Mouse (Mus musculus) megakaryocyte, adult 5-6 weeks (primary cell): ENCODE measurements around the gene Swi5. TPM values are rescaled to one million over a fixed set of nuclear protein-coding genes. Genes with fewer than 3 reads are reported as not detected.

Experiments
- ATAC-seq: 2 replicates; pipeline ENCODE4 v1.8.0; 2016; ENCODE audit warnings: mild to moderate bottlenecking, inconsistent platforms; ENCODE audit not compliant: poor library complexity, severe bottlenecking
- total RNA-seq, 2 experiments: library from RNA; stranded (forward) in 1 of 2; stranded (reverse) in 1 of 2; fragments of 153-499, 151-499 nt in 1 of 2; fragments of 221-1000, 200-1000 nt in 1 of 2; gene quantifications; 2 replicates each; pipeline versions ENCODE4 v1.2.3 to v1.2.4; 2015 to 2017

Swi5 gene
- total RNA-seq (2015) = 114 and 143 TPM in 2 replicates
- total RNA-seq (2017) = 208 and 230 TPM in 2 replicates

DNA sequence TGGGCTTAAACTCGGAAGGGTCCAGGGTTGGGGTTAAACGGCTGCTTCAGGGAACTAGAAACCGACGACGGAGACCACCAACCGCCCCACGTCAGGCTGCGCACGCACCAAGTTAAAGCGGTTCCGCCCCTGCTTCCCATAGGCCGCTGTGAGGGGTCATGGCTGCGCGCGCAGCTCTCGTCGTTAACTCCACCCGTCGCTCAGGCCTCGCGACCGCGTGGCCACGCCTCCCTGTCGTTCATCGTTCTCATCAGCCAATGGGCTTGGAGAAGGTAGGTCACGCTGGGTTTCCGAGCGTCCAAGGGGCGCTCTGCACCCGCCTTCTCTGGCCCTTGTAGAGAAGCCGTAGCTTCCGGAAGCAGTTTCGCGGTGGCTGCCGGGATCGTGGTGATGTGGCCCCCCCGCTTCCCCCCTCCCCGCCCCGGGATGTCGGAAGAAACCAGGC, at the start of gene Swi5:
TSS of gene Swi5 (minus strand) at position 153 of the 445 bp plus-strand sequence.
- peak; percentile 99 for ATAC-seq

- ATAC-seq = no peak
Observed at GRCm38 (mm10) chr2:32335888-32336287, 48.0 kb upstream of the Swi5 start.

DNA sequence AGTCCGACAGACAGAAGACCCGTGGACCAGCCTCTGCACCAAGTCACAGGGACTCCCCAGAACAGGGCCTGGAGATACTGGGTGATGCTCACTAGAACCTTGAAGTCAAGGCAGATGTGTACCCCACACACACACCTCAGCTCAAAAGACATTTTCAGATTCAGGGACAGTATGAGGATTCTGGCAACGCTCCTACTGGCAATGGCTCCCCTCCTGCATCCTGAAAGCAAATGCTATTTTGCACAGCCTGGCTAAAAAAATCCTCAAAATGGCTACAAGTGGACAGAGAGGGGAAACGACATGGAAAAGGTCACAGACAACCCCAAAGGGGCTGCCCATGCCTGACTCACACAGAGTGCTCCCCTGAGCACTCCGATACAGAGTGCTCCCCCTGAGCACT, 44.3 kb upstream of the Swi5 start:
- no peak for ATAC-seq

DNA sequence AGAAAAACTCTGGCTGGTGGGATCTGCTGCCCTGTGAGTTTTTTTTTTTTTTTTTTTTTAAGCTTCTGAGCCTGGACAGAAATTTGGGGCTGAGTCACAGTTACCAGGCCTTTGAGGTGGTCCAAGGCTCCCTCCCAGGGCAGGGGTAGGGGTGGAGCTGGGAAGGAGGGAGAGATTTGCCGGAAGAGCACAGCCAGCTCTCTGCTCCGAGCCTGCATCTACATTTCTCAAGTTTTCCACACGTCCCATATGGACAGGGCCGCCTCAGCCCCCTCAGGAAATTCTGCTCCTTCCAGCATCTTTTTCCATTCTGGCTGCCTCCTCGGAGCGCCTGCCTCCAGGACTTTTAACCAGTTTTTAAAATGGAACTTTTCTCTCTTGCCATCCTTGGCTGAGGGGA, 41.7 kb upstream of the Swi5 start:
- no peak for ATAC-seq

DNA sequence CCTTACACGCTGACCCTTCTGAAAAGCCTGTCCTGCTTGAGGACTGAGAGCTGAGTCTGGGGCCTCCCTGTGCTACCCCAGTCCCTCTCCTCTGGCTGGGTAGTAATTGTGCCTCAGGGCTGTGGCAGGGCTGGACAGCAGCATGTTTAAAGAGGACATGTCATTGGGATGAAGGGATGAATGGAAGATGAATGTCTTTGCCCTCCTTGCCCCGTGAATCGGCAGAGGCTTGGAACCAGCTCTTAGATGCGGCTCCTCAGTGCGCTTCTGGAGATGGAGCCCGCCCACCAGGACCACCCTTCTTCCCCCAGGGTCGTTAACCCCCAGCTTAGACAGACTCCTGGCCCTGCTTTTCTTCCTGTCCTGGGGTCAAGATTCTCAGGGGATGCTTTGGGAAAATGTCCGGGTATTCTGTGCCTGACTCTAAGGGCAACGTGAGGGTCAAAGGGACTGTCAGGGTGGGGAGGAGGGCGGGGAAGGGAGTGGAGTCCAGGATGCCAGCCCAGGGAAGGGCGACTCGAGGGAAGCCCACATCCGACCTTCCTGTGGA, 41.1 kb upstream of the Swi5 start:
- no peak for ATAC-seq

DNA sequence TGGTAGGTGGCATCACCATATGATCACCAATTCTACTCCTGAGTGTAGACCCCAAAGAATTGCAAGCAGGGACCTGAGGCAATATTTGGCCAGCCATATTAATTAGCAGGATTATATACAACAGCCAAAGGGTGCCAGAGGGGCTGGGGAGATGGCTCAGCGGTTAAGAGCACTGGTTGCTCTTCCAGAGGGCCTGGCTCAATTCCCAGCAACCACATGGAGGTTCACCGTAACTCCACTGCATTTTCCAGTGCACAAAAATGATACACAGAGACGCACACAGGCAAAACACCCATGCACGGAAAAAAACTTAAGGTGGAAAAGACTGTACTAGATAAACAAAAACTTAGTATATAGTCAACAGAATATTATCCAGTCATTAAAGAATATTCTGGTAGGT, 39.3 kb upstream of the Swi5 start:
- no peak for ATAC-seq

DNA sequence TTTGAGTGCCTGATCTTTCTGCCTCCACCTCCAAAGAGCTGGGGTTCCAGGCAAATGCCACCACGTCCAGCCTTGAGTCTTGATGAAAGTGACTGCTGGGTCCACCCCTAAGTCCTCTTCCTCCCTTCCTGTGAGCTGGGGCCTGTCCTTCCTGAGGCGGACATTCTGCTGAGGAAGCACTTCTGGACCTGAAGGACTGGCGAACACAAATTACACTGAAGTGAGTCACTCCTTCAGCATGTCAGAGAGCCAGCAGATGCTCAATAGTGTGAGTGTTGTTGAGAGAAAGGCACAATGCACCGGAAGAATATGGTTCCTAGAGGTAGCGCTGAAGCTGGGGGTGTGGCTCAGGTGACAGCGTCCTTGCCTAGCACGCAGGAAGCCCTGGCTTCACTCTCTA, 37.5 kb upstream of the Swi5 start:
- ATAC-seq = no peak

DNA sequence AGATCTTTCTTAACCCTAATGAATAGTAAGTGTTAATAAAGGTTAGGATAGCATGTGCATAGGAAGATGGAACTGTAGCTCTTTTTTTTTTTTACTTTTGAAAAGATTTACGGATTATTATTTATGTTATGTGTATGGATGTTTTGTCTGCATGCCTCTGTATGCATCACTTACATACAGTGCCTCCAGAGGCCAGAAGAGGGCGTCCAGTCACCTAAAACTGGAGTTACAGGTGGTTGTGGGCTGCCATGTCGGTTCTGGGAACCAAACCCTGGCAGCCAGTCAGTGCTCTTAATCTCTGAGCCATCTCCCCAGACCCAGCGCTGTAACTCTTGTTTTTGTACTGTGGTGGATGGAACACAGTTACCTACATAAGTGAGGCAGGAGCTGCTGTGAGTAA, 36.4 kb upstream of the Swi5 start:
- ATAC-seq = no peak

- ATAC-seq = no peak
Observed at GRCm38 (mm10) chr2:32322754-32323741, 35.2 kb upstream of the Swi5 start.

DNA sequence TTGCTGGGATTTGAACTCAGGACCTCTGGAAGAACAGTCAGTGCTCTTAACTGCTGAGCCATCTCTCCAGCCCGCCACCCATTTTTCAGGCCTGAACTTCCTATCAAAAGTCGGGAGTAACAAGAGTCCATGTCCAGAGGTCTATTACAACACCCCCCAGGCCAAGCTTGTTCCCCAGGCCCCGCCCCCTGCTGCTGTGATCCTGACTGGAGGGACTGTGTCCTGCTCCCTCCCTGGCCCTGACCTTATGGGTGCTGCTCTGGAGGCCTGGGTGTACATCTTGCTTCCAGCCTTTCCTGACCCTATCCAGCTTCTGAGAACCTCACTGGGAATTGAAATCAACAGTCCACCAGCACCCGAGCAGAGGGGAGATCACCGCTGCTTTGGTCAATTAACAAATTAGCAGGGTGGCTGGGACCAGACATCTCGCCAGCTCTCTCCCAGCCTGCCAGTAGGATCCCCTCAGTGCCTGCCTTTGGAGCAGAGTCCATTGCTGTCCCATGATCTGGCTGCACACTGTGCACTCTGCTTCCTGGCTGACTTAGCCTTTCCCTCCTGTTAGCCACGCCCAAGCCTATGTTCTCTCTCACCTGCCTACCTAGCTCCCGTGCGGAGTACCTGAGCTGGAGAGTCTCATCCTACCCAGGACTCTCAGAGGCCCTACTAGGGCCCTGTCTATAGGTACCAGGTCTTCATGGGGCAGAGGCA, 33.9 kb upstream of the Swi5 start:
- ATAC-seq = no peak

DNA sequence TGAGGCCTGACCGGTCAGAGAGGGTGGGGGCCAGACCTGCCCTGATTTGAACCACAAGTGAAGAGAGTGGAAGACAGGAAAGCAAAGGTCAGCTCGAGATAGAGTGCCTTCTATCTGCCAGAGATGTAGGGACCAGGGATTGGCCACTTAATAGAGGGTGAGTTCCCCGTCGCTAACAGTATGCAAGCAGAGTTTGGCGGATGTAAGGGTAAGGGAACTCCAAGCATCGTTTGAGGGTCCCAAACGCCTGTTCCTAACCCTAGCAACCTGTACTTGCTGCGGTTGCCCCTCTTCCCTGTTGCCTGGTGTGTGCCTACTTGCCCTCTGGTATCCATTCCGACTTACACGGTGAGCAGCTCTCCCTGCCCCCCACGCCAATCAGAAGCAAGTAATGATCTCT, 32.8 kb upstream of the Swi5 start:
- ATAC-seq = no peak

DNA sequence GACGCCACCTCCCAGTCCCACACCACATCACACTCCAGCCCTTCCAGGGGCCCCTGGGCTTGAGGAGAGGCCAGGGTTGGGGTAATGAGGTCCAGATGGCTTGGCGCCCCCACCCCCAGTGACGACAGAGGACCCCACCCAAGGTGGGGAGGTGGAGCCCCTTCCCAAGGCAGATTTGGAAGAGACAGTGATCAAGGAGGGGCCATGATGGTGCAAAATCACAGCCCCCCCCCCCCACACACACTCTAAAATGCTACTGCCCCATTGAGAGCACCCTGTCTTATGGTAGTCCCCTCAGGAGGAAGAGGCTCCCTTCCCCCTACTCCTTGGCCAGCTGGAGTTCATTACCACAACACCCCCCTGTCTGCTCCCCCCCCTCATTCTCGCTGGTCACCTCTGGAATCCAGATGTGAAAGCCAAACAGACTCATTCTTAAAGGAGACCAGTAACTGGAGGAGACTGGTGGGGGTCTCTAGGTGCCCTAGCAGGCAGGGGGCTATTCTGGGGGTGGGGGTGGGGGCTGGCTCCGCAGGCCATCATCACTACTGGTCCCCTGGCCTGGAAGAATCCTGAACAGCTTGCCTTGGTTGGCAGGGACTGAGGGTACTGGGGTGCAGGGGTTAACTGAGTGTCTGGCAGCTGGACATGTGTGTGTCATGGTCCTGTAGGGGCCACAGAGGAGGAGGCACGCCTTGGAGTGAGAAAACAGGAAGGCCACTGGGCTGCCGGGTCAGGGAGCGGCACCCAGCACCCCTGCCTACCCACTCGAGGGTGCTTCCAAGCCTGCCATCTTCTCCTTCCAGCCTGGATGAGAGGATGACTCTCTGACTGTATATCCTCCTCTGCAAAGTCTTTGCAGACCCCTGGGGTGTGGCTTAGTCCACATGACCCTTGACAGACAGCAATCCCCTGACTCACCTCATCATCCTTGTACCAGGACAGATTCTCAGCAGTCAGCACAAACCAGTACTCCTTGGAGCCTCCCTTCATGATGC, 32.0 kb upstream of the Swi5 start:
- ATAC-seq = no peak

- no peak for ATAC-seq
Observed at GRCm38 (mm10) chr2:32318709-32319585, 31.1 kb upstream of the Swi5 start.

GRCm38 (mm10) chr2:32317791-32318417, 30.0 kb upstream of the Swi5 start:
- ATAC-seq = no peak

DNA sequence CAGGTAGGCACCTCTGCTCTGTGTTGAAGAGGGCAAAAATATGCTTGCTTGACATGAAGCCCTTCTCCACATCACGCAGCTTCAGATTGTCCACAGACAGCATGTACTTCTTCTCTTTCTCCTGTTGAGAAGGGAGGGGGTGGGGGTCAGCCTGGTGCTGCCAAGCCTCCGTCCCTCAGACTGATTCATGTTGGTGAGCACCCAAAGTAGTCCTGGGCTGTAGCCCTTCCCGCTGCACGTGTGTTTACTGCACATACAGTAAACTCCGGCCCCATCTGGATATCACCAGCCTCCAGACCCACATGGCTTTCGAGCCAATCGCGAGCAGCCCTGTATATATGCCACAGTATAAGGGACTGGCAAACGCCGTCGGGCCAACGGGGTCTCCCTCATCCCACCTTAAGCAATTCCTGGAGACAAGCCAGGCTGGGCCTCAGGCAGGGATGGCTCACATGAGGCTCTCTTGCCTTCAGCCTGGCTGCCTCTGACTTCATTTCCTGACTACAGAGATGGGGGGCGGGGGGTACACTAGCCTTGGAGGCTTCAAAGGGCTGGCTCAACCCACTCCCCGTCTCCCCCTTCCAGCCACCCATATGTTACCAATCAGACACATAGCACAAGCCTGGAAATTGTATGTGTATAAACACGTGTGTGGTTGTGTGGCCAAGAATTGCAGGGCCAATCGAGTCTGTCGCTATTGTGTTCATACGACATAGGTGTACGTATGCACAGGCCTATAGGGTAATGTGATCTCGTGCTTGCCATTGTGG, 29.2 kb upstream of the Swi5 start:
- ATAC-seq = no peak

- ATAC-seq = no peak
Observed at GRCm38 (mm10) chr2:32315751-32316150, 27.9 kb upstream of the Swi5 start.

- no peak for ATAC-seq
Observed at GRCm38 (mm10) chr2:32314831-32315230, 27.0 kb upstream of the Swi5 start.

DNA sequence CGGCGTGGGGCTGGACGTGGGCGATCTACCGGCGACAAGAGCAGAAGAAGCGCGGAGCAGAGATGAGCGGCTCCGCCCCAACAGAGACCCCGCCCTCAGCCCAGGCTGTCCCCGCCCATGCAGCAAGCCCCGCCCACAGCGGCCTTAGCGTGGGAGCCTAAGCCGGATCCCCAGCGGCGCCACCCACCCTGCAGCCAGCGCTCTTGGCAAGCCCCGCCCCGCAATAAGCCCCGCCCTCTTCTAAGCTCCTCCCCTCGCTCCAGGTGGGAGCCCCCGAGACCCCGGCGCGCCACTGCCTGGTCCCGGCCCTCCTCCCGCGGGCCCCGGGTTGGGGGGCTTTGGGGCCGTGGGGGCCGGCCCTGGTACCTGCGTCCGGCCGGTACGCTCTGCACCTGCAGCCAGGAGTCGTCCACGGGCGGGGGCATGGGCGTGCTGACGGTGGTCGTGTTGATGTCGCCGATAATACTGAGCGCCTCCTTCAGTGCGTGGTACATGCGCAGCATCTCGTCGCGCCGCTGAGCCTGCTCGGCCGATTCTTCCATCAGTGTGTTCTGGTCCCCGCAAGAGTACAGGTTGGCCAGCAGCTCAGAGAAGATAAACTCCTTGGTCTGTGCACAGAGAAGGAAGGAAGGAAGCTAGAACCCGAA, 24.6 kb upstream of the Swi5 start:
- peak; percentile 85 for ATAC-seq
